Mouse (Mus musculus) heart, embryonic 16.5 days (tissue): ENCODE data around the gene Fam234a. TPM values are rescaled to one million over a fixed set of nuclear protein-coding genes. Genes with fewer than 3 reads are reported as not detected.
"Not testable (repeated sequence)": the region's sequence is repeated elsewhere in the genome, so short reads cannot be mapped to it uniquely, and the experiment has no call there.

Experiments
- ATAC-seq: fragments of 200-750 bp; cut with Nextera tagmentation; replicated peaks from 2 replicates; pipeline ENCODE4 v1.8.0; 2017; ENCODE audit warnings: moderate number of reproducible peaks; ENCODE audit not compliant: insufficient read depth, low FRiP score; ENCODE audit errors: extremely low read depth
- H3K27ac ChIP-seq: fragments of 300-500 bp; sonication (generic); 2 replicates; pipeline ENCODE4 v1.5.1; 2014; ENCODE audit warnings: mild to moderate bottlenecking, low read length, control low read depth, moderate library complexity
- H3K27me3 ChIP-seq: fragments of 300-500 bp; sonication (generic); 2 replicates; pipeline ENCODE4 v1.6.1; 2014; ENCODE audit warnings: low read length, mixed read lengths; ENCODE audit not compliant: control insufficient read depth, insufficient read depth
- H3K36me3 ChIP-seq: fragments of 300-500 bp; sonication (generic); 2 replicates; pipeline ENCODE4 v1.6.1; 2014; ENCODE audit not compliant: control insufficient read depth, insufficient read depth
- H3K4me1 ChIP-seq: fragments of 300-500 bp; sonication (generic); 2 replicates; pipeline ENCODE4 v1.6.1; 2014; ENCODE audit warnings: low read length, mixed read lengths; ENCODE audit not compliant: control insufficient read depth, insufficient read depth
- H3K4me2 ChIP-seq: fragments of 300-500 bp; sonication (generic); 2 replicates; pipeline ENCODE4 v1.6.1; 2014; ENCODE audit warnings: low read depth, mild to moderate bottlenecking, control low read depth, low read length
- H3K4me3 ChIP-seq: fragments of 300-500 bp; sonication (generic); 2 replicates; pipeline ENCODE4 v1.5.1; 2014; ENCODE audit warnings: mild to moderate bottlenecking, control low read depth, low read length
- H3K9ac ChIP-seq: fragments of 300-500 bp; sonication (generic); 2 replicates; pipeline ENCODE4 v1.6.1; 2014; ENCODE audit warnings: low read length, control low read depth
- H3K9me3 ChIP-seq: fragments of 300-500 bp; sonication (generic); replicated peaks from 2 replicates; pipeline ENCODE4 v1.6.1; 2016; ENCODE audit warnings: low read length; ENCODE audit not compliant: control insufficient read depth
- WGBS: fragments of 180-500 bp; shearing (Covaris S2); extraction: QIAGEN DNeasy Blood & Tissue Kit; methylation state at CpG from one replicate; pipeline ENCODE4 v1.1.7; 2014; 5-methylcytosine and 5-hydroxymethylcytosine counted together
- polyA plus RNA-seq: library from polyadenylated mRNA; unstranded; fragments of >200 nt; fragmentation: Nextera tagmentation; extraction: Ambion mirVana; gene quantifications from 2 replicates; pipeline ENCODE4 v1.2.1, GENCODE M21; 2015

The Fam234a gene
- polyA plus RNA-seq, 1 experiment from 2014 or later = 48.6 TPM

DNA sequence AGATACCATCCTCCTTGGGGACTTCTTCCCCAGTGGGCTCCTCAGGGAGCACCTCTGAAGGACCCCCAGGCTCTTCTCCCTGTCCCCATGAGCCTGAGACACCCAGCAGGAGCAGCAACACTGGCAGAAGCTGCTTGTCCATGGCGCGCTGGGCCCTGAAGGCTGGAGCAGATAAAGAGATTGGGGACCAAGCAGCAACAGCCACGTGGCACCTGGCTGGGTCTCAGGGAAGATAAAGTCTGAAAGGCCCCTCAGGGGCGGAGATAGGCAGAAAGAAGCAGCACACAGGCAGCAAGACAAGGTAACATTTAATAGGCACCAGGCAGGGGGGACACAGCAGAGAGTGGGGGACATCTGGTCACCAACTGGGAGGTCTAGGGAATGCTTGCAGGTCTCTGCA, 45.1 kb downstream of the Fam234a start, which contains the start of gene Pdia2:
Pdia2 (minus strand) TSS at position 196 of the 400 bp plus-strand sequence.
- H3K36me3 ChIP-seq = peaks cover 24% of the 10 kb centered on the region
- H3K4me1 ChIP-seq = peaks cover 9% of the 10 kb centered on the region; the same call in 1 of the 2 replicates
- peaks cover 34% of the 10 kb centered on the region for H3K27me3 ChIP-seq
- no peak for ATAC-seq
- H3K4me2 ChIP-seq = no peak within 1 kb of the TSS
- no peak within 1 kb of the TSS for H3K9ac ChIP-seq
- WGBS = 58% methylated on average over 4 of the region's 4 CpGs
- no peak within 1 kb of the TSS for H3K27ac ChIP-seq
- H3K4me3 ChIP-seq = no peak within 1 kb of the TSS
- no peaks in the 10 kb centered on the region for H3K9me3 ChIP-seq

DNA sequence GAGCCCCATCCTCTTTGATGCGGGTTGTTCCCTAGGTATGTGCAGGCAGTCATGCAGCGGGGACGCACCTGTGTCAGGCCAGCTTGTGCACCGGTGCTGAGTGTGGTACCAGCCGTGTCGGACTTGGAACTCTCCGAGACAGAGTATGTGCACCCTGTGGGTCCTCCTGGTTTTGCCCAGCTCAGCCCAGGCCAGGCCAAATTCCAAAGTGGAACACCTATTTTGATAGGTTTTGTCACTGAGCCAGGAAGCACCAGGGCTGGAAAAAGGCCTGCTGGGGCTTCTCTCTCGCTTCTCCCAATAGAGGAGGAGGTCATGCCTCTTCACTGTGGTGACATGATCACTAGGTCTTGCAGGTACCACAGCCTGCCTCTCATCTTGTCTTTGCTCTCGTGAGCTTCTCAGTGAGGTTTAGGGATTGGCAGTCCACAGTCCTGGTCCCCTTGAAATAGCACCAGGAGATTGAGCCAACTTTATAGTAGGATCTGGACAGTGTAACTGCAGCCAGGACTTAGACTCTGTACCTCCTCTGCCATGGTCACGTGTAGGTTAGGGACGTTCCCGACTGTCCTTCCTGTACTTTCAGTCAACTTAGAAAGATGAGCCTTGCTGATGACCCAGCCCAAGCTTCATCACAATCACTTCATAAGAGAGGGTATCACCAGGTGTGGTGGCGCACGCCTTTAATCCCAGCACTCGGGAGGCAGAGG, 51.4 kb downstream of the Fam234a start:
- ATAC-seq = no peak
- Histone ChIP-seq H3K27me3 (no peaks in the 10 kb centered on the region), H3K4me2 (no peak overlapping the region), H3K9ac (no peak overlapping the region), H3K4me1 (no peaks in the 10 kb centered on the region), H3K9me3 (no peaks in the 10 kb centered on the region), H3K4me3 (no peak overlapping the region), H3K27ac (no peak overlapping the region), H3K36me3 (peaks cover 70% of the 10 kb centered on the region)
- 94% methylated on average over 15 of the region's 15 CpGs for WGBS

DNA sequence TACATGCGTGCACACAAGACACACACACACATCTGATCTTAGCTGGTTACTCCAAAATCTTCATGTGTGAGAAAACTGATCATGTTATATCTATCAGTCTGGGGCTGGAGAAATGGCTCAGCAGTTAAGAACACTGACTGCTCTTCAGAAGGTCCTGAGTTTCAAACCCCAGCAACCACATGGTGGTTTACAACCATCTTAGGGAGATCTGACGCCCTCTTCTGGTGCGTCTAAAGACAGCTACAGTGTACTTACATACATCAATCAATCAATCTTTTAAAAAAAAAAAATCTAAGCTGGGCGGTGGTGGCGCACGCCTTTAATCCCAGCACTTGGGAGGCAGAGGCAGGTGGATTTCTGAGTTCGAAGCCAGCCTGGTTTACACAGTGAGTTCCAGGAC, 52.6 kb downstream of the Fam234a start:
- not testable (repeated sequence) for H3K9ac ChIP-seq, H3K4me3 ChIP-seq, H3K4me1 ChIP-seq, H3K27me3 ChIP-seq, H3K4me2 ChIP-seq, H3K27ac ChIP-seq, H3K9me3 ChIP-seq, ATAC-seq
- peaks cover 68% of the 10 kb centered on the region for H3K36me3 ChIP-seq
- 91% methylated on average over 7 of the region's 7 CpGs for WGBS

DNA sequence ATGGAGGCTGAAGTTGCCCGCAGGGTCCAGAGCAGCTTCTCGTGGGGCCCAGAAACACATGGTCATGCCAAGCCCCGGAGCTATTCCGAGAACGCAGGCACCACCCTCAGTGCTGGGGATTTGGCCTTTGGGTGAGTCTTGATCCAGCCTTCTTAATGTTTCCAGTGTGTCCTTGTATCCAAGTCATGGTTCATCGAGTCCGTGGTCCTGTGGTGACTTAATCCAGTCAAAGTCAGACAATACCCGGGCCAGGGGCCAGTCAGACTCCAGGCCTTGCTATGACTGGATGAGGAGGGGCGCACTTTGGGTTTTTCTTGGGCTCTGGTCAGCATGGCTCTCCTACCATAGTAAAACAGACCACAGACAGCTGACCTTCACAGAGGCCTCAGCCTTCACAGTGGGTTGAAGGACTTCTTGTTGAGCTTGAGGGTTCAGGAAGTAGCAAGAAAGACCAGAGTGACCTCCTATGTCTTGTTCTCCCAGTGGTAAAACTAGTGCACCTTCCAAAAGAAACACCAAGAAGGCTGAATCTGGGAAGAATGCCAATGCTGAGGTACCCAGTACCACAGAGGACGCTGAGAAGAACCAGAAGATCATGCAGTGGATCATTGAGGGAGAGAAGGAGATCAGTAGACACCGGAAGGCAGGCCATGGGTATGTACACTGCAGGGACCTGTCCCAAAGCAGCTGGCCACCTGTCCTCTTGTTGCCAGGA, 55.8 kb downstream of the Fam234a start:
- ATAC-seq = no peak
- no peaks in the 10 kb centered on the region for H3K4me1 ChIP-seq
- H3K27ac ChIP-seq = no peak overlapping the region
- no peak overlapping the region for H3K4me2 ChIP-seq
- no peaks in the 10 kb centered on the region for H3K27me3 ChIP-seq
- H3K36me3 ChIP-seq = peaks cover 69% of the 10 kb centered on the region
- no peak overlapping the region for H3K9ac ChIP-seq
- H3K4me3 ChIP-seq = no peak overlapping the region
- H3K9me3 ChIP-seq = no peaks in the 10 kb centered on the region
- 93% methylated on average over 11 of the region's 11 CpGs for WGBS

DNA sequence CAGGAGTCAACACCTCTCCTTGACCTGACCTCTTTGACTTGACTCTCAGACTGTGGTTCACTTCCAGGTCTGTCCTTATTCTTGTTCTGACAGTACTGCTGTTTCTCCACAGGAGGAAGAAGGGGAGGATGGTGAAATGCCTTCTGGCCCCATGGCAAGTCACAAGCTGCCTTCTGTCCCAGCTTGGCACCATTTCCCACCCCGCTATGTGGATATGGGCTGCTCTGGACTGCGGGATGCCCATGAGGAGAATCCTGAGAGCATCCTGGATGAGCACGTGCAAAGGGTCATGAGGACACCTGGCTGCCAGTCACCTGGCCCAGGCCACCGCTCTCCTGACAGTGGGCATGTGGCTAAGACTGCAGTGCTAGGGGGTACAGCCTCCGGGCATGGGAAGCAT, 56.5 kb downstream of the Fam234a start:
- Histone ChIP-seq H3K4me1 (no peaks in the 10 kb centered on the region), H3K4me2 (no peak overlapping the region), H3K9ac (no peak overlapping the region), H3K9me3 (no peaks in the 10 kb centered on the region), H3K27me3 (no peaks in the 10 kb centered on the region), H3K4me3 (no peak overlapping the region), H3K36me3 (peaks cover 66% of the 10 kb centered on the region), H3K27ac (no peak overlapping the region)
- 92% methylated on average over 5 of the region's 5 CpGs for WGBS
- no peak for ATAC-seq

DNA sequence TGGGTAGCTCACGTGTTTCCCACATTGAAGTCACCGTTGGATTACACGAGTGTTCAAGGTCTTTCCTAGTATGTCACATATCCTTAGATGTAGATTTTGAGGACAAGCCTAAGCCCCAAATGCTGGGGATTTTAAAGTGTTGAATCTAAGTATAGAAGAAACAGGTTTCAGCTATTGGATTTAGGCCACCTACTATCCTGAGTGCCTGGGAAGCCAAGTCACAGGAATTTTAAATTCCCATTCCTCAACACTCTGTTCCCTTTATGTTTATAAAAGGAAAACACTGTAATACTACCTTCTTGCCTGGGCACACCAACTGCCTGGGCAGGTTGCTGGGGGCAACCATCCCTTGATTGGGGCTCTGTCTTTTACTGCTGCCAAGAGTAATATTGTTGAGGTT, 62.9 kb downstream of the Fam234a start:
- no peak overlapping the region for H3K9ac ChIP-seq
- H3K4me2 ChIP-seq = no peak overlapping the region
- H3K27me3 ChIP-seq = no peaks in the 10 kb centered on the region
- ATAC-seq = no peak
- H3K9me3 ChIP-seq = no peaks in the 10 kb centered on the region; the same call in 1 of the 2 replicates
- peaks cover 33% of the 10 kb centered on the region for H3K36me3 ChIP-seq
- no peak overlapping the region for H3K4me3 ChIP-seq
- H3K27ac ChIP-seq = no peak overlapping the region
- H3K4me1 ChIP-seq = no peaks in the 10 kb centered on the region
- 92% methylated on average over 3 of the region's 3 CpGs for WGBS

DNA sequence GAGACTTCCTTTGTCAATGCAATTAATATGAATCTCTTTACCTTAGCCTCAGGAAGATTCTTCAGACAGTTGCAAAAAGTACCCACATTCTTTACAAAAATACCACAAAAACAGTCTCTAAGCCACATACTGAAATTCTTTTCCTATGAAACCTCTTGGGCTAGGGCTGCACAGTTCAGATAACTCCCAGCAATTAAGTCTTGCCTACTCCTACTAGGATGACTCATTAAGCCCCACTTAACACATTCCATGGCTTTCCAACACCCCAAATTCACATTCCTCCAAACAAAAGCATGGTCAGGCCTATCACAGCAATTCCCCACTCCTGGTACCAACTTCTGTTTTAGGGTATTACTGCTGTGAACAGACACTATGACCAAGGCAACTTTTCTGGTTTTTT, 65.4 kb downstream of the Fam234a start:
- H3K36me3 ChIP-seq = peaks cover 20% of the 10 kb centered on the region
- no peak for ATAC-seq
- H3K4me2 ChIP-seq = no peak overlapping the region

DNA sequence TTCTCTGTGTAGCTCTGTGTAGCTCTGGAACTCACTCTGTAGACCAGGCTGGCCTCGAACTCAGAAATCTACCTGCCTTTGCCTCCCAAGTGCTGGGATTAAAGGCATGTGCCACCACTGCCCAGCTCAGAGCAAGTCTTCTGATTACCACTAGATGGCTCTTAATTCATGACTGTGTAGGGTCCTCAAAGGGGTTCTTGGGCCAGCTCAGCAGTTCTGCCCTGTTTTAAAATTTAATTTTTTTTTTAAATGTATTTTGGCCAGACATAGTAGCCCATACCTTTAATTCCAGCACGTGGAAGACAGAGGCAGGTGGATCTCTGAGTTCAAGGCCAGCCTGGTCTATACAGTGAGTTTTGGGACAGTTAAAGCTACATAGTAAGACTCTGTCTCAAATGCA, 68.8 kb downstream of the Fam234a start:
- WGBS = 76% methylated on average over 2 of the region's 2 CpGs
- H3K36me3 ChIP-seq = peaks cover 13% of the 10 kb centered on the region
- not testable (repeated sequence) for H3K4me2 ChIP-seq, H3K4me3 ChIP-seq, H3K27ac ChIP-seq, ATAC-seq, H3K4me1 ChIP-seq, H3K9me3 ChIP-seq, H3K9ac ChIP-seq, H3K27me3 ChIP-seq

More for the DNA sequence above, 65.4 kb downstream of the Fam234a start:
- Histone ChIP-seq H3K4me1 (no peaks in the 10 kb centered on the region), H3K9ac (no peak overlapping the region), H3K27ac (no peak overlapping the region), H3K27me3 (no peaks in the 10 kb centered on the region), H3K4me3 (no peak overlapping the region), H3K9me3 (no peaks in the 10 kb centered on the region; the same call in 1 of the 2 replicates)

DNA sequence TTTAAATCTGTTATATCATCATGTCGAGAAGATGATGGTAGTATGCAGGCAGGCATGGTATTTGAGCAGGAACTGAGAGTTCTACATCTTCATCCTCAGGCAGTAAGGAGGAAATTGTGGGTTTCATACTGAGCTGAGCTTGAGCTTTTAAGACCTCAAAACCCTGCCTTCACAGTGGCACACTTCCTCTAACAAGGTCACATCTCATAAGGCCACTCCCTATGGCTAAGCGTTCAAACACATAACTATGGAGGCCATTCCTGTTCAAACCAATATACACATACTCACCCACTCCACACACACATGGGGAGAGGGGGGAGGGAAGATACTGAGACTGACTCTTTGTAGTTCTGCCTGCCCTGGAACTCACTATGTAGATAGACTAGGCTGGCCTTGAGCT, 76.0 kb downstream of the Fam234a start:
- Histone ChIP-seq H3K4me1 (peaks cover 2% of the 10 kb centered on the region; the same call in 1 of the 2 replicates), H3K4me3 (no peak overlapping the region), H3K27ac (no peak overlapping the region), H3K9me3 (no peaks in the 10 kb centered on the region), H3K27me3 (no peaks in the 10 kb centered on the region), H3K36me3 (no peaks in the 10 kb centered on the region), H3K4me2 (no peak overlapping the region), H3K9ac (no peak overlapping the region)
- ATAC-seq = no peak
- 75% methylated on average over 2 of the region's 2 CpGs for WGBS
